Mouse (Mus musculus) bone marrow macrophage, adult 2 months (primary cell): Measurements from ENCODE around the gene Prr12. TPM values are rescaled to one million over a fixed set of nuclear protein-coding genes. Genes with fewer than 3 reads are reported as not detected.
"Not testable (repeated sequence)": the region's sequence is repeated elsewhere in the genome, so short reads cannot be mapped to it uniquely, and the experiment has no call there.

Experiments
- H3K27ac ChIP-seq: 2 replicates; pipeline ENCODE4 v1.5.1; 2012; ENCODE audit warnings: low read depth, low read length; ENCODE audit not compliant: insufficient read depth
- H3K4me1 ChIP-seq: 2 replicates; pipeline ENCODE4 v1.6.1; 2012; ENCODE audit warnings: low read length; ENCODE audit not compliant: control insufficient read depth, insufficient read depth
- H3K4me3 ChIP-seq: 2 replicates; pipeline ENCODE4 v1.5.1; 2012; ENCODE audit warnings: mild to moderate bottlenecking, low read length, moderate library complexity; ENCODE audit not compliant: insufficient read depth
- CTCF ChIP-seq: IDR thresholded peaks from 2 replicates; pipeline ENCODE4 v1.5.1; 2012; ENCODE audit warnings: low read depth, mild to moderate bottlenecking, low read length, moderate library complexity
- POLR2A ChIP-seq: IDR thresholded peaks from 2 replicates; pipeline ENCODE4 v1.6.1; 2012; ENCODE audit warnings: mild to moderate bottlenecking, low read depth, low read length, borderline replicate concordance
- polyA plus RNA-seq: library from polyadenylated mRNA; stranded (reverse); fragments of >200 nt; gene quantifications from 2 replicates; pipeline ENCODE4 v1.2.4, GENCODE M21; 2012; ENCODE audit not compliant: missing spikeins, insufficient read depth, insufficient read length

Prr12 gene
- polyA plus RNA-seq, 1 experiment = 22.5 TPM

DNA sequence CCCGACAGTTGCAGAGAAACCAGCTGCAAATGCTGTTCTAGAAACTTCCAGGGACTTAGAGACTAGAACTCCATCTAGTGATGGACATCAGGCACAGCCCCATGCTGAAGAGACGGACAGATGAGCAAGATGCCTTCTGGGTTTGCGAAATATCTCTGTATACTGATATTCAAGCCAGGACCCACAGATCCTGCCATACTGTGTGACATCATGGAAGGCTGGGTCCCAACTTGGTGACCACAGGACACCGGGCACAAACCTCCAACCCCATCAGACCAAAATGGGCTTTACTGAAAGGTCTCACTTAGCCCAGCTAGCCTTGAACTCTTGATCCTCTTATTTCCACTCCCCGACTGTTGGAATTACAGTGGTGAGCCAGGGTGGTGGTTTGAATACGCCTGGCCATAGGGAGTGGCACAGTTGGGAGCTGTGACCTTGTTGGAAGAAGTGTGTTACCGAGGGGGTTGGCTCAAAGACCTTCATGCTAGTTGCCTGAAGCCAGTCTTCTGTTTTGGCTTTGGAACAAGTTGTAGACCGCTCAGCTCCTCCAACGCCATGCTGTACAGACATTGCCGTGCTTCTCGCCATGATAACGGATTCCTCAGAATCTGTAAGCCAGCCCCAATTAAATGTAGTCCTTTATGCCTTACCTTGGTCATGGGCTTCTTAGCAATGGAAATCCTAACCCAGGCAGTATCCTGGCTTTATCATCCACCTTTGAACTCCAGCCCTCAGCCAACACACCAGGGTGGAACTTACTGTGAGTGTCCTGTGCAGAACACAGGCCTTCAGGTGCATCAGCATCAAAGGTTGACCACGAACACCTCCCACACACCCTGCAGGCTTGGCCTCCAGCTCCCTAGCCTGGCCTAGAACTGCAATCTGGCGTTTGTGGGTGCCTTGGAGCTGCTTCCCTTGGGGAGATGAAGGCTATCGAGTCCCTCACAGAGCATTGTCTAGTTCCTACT, 28.1 kb downstream of the Prr12 start:
- Histone ChIP-seq H3K27ac (no peak overlapping the region), H3K4me3 (no peak overlapping the region), H3K4me1 (peaks cover 8% of the 10 kb centered on the region)
- no peak for TF ChIP-seq POLR2A
- no peak for TF ChIP-seq CTCF

DNA sequence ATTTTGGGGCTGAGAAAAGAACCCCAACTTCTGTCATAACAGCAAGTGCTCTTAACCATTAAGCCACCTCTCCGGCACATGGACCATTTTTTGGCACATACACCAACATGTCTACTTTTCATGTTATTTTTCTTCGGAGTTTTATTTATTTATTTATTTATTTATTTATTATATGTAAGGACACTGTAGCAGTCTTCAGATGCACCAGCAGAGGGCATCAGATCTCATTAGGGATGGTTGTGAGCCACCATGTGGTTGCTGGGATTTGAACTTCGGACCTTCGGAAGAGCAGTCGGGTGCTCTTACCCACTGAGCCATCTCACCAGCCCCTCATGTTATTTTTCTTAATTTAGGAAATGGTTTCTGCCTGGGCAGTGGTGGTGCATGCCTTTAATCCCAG, 29.0 kb downstream of the Prr12 start:
- peaks cover 16% of the 10 kb centered on the region for H3K4me1 ChIP-seq
- not testable (repeated sequence) for H3K4me3 ChIP-seq, H3K27ac ChIP-seq

DNA sequence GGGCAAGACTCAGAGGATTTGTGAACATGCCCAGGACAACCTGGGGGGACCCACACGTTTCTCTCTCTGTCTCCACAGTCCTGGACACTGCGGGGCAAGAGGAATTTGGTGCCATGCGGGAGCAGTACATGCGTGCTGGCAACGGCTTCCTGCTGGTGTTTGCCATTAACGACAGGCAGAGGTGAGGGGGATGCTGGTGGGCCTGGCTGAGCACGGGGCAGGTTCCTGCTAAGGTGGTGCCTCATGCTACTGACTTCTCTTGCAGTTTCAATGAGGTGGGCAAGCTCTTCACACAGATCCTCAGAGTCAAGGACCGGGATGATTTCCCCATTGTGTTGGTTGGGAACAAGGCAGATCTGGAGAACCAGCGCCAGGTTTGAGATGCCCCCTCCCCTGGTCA, 32.5 kb downstream of the Prr12 start:
- Histone ChIP-seq H3K4me3 (no peak overlapping the region), H3K4me1 (peaks cover 17% of the 10 kb centered on the region), H3K27ac (no peak overlapping the region)
- TF ChIP-seq CTCF (no peak), POLR2A (no peak)

DNA sequence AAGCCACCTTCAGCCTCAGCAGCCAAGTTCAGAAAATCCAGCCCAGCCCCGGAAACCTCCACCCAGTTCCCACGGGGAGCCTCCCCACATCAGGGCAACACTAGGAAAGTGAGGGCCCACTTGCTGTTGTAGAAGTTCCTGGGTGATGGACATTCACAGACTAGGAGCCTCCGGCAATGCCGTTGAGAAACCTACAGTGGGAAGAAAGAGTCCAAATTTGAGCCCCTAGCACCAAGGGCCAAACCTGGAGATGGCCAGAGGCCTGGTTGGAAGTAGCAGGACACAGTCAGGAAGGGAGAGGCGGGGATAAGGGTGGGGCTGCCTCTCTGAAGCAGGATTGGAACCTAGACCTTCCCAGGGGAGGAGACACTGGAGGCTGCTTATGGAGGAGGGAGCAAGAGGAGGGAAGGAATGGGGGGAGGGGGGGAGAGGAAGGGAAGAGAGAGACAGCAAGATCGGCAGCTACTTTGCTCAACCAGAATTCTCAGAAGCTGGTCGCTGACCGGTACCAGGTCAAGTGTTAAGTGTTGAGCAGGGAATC, 33.6 kb downstream of the Prr12 start:
- Histone ChIP-seq H3K4me3 (peak overlapping the region; percentile 26; the same call in 1 of the 2 replicates), H3K27ac (no peak overlapping the region), H3K4me1 (peaks cover 21% of the 10 kb centered on the region)
- TF ChIP-seq POLR2A (no peak), CTCF (no peak)

DNA sequence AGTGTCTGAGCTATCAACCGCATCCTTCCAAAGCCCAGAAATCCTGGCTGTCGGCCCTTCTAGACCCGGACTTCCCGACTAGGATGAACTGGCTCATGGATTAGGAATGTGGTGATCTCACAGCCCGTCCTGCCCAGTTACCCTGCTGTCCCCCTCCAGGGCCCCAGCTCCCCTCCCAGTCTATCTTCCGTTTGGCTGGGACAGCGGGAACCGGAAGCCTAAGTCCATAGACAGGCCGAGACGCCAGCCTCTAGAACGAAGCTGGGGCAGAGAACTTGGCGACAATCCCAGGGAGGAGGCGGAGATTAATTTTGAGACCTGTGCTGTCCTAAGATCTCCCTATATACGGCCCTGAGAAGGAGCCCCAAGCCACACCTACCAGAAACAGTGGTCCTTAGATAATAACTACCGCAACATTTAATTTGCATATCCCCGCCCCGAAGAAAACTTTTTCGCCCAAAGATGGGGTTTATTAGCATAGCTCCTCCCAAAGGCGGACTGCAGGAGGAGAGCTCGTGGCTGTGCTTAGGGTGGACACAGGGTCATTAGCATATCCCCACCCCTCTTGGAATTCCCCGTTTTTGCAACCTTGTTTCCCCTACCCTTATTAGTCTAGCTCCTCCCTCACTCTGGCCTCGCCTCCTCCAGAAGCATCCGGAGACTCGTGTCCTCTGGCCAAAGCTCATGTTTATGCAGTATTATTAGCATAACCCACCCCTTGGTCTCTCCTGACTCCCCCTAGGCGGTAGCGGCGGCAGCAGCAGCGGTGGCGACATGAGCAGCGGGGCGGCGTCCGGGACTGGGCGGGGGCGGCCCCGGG, 35.2 kb downstream of the Prr12 start, which contains the start of gene Rras:
Gene Rras (plus strand): TSS at position 720 of the 820 bp plus-strand sequence.
- Histone ChIP-seq H3K4me3 (peak within 1 kb of the TSS; percentile 69), H3K27ac (peak within 1 kb of the TSS; percentile 91), H3K4me1 (peaks cover 20% of the 10 kb centered on the region)
- TF ChIP-seq POLR2A = 0 out of 2 replicates have a peak, but pooled peaks have one; percentile 49
- TF ChIP-seq CTCF = no peak

DNA sequence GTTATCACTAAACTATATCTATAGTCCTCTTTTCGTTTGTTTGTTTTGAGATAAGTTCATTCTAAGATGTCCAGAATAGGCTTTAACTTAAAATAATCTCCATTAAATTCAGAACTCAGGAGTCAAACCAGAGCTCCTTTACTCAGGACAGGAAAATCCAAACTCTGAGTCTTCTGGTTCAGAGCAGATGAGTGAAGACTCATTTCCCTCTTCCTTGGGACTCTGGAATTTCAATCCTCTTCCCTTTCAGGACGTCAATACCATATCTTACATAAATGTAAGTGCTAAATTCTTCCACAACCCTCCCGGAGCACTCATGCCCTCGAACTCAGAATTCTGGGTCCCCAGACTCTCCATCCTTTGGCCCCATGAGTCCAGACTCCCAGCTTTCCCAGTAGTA, 35.9 kb downstream of the Prr12 start:
- peaks cover 20% of the 10 kb centered on the region for H3K4me1 ChIP-seq

DNA sequence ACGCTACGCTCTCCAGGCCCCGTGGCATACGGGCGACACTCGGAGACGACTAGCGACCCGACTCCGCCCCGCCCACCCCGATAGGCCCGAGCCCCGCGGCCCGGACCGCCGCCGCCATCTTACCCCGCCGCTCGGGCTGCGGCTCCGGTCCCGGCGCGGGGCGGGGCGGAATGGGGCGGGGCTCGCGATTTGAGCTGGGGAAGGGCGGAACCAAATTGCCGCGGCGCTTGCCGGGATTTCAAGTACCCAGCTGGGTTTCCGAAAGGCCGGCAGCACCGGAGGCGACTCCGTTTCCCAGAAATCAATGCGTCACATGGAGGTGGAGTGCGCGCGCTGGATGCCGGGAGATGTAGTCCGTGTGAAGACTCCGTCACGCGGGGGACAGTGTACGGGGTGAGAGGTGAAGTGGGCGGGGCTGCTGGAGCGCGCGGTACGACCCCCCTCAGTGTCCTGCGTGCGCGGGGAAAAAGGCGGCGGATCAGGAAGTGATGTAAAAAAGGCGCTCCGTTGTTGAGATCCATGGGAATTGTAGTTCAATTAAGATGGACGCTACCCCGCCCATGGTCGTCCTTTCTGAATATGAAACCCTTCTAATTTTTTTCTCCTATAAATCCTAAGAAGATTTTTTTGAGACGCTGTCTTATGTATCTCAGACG, 36.6 kb downstream of the Prr12 start, which contains the start of gene Scaf1:
Gene Scaf1 (minus strand): TSS at position 407 of the 656 bp plus-strand sequence.
- Histone ChIP-seq H3K4me3 (peak within 1 kb of the TSS; percentile 69), H3K4me1 (peaks cover 20% of the 10 kb centered on the region)

More for the DNA sequence above, 35.9 kb downstream of the Prr12 start:
- Histone ChIP-seq H3K27ac (peak overlapping the region; percentile 91), H3K4me3 (peak overlapping the region; percentile 69)
- no peak for TF ChIP-seq POLR2A
- no peak for TF ChIP-seq CTCF

DNA sequence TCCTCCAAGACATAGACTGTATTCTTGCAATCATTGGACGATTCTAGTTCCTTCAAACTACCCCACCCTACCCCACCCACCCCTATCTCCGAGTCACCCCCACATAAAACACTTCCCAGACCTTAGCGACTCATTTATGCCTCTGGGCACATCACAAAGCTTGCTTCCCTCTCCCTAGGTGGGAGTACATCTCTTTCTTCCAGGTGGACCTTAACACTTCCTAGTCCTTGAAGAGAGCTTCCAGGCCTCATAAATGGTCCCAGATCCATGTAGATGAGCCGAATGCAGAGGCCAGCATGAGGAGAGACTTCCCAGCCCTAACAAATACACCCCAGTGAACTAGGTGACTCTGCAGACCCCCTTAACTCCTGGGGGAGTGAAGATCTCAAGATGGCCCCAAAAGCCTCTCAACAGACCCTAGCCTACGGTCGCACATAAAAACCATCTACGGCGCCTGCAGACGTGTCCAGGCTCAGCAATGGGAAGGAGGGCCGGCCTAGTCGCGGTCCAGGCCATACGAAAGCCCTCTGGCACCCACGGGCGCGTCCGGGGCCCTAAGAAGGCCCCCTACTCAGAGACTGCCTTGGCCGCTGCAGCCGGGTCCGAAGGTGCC, 37.2 kb downstream of the Prr12 start:
- H3K27ac ChIP-seq = peak overlapping the region; percentile 66
- peak overlapping the region; percentile 69 for H3K4me3 ChIP-seq
- peaks cover 20% of the 10 kb centered on the region for H3K4me1 ChIP-seq
- no peak for TF ChIP-seq POLR2A
- no peak for TF ChIP-seq CTCF

More for the DNA sequence above, 36.6 kb downstream of the Prr12 start, which contains the start of gene Scaf1:
- H3K27ac ChIP-seq = peak within 1 kb of the TSS; percentile 91
- TF ChIP-seq POLR2A = no peak
- TF ChIP-seq CTCF = no peak

DNA sequence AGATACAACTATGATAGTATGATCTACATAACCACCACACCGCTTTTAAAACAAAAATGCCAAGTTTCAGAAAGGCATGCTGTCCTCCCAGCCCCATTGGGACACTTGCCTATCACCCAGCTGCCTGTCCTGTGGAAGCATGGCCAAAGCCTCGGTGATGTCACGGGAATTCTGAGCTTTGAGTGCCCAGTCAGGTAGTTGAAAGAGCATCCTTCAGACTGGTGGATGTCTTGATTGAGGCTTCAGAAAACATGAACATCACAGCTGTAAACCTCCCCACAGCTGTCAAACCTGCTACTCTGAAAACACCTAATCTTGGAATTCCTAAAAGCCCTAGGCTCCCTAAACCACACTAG, 38.6 kb downstream of the Prr12 start:
- no peak for TF ChIP-seq CTCF
- no peak for TF ChIP-seq POLR2A
- peaks cover 14% of the 10 kb centered on the region for H3K4me1 ChIP-seq
- no peak overlapping the region for H3K27ac ChIP-seq
- no peak overlapping the region for H3K4me3 ChIP-seq
